Mouse (Mus musculus): ENCODE data around the gene Gnl2. TPM values are rescaled to one million over a fixed set of nuclear protein-coding genes. Genes with fewer than 3 reads are reported as not detected.

The Gnl2 gene
- polyA plus RNA-seq, 1 experiment = 65.7 TPM

GRCm38 (mm10) chr4:125029891-125030614 lies 13.7 kb downstream of the Gnl2 start:
- H3K4me3 ChIP-seq (ENCODE audit: insufficient read depth, low read length) = peak overlapping the region; percentile 98
- TF ChIP-seq CTCF (IDR thresholded peaks at IDR 0.05; ENCODE audit: borderline replicate concordance, insufficient read depth, low read length) = no peak
- TF ChIP-seq POLR2A (IDR thresholded peaks at IDR 0.05; ENCODE audit: low read depth, low read length) = peak; percentile 97
- H3K4me1 ChIP-seq (ENCODE audit: control insufficient read depth, insufficient read depth, low read length) = no peaks in the 10 kb centered on the region
- H3K27ac ChIP-seq (ENCODE audit: insufficient read depth, low read length) = no peak overlapping the region

- no peaks in the 10 kb centered on the region for H3K4me1 ChIP-seq (ENCODE audit: control insufficient read depth, insufficient read depth, low read length)
- TF ChIP-seq CTCF (IDR thresholded peaks at IDR 0.05; ENCODE audit: borderline replicate concordance, insufficient read depth, low read length) (no peak), POLR2A (IDR thresholded peaks at IDR 0.05; ENCODE audit: low read depth, low read length) (no peak)
- H3K4me3 ChIP-seq (ENCODE audit: insufficient read depth, low read length) = no peak overlapping the region
- no peak overlapping the region for H3K27ac ChIP-seq (ENCODE audit: insufficient read depth, low read length)
These were observed 18.0 kb downstream of the Gnl2 start for GRCm38 (mm10) chr4:125034341-125034740.

- TF ChIP-seq POLR2A (IDR thresholded peaks at IDR 0.05; ENCODE audit: low read depth, low read length) (no peak), CTCF (IDR thresholded peaks at IDR 0.05; ENCODE audit: borderline replicate concordance, insufficient read depth, low read length) (no peak)
- Histone ChIP-seq H3K4me1 (ENCODE audit: control insufficient read depth, insufficient read depth, low read length) (no peaks in the 10 kb centered on the region), H3K4me3 (ENCODE audit: insufficient read depth, low read length) (no peak overlapping the region), H3K27ac (ENCODE audit: insufficient read depth, low read length) (no peak overlapping the region)
These were observed 28.1 kb downstream of the Gnl2 start for GRCm38 (mm10) chr4:125044454-125044853.

GRCm38 (mm10) chr4:125055385-125055784 lies 39.0 kb downstream of the Gnl2 start:
- peaks cover 2% of the 10 kb centered on the region for H3K4me1 ChIP-seq (ENCODE audit: control insufficient read depth, insufficient read depth, low read length)
- H3K27ac ChIP-seq (ENCODE audit: insufficient read depth, low read length) = no peak overlapping the region
- TF ChIP-seq CTCF (IDR thresholded peaks at IDR 0.05; ENCODE audit: borderline replicate concordance, insufficient read depth, low read length) (no peak), POLR2A (IDR thresholded peaks at IDR 0.05; ENCODE audit: low read depth, low read length) (no peak)
- no peak overlapping the region for H3K4me3 ChIP-seq (ENCODE audit: insufficient read depth, low read length)

GRCm38 (mm10) chr4:125056476-125056875 lies 40.1 kb downstream of the Gnl2 start:
- TF ChIP-seq POLR2A (IDR thresholded peaks at IDR 0.05; ENCODE audit: low read depth, low read length) = no peak
- peaks cover 2% of the 10 kb centered on the region for H3K4me1 ChIP-seq (ENCODE audit: control insufficient read depth, insufficient read depth, low read length)
- H3K27ac ChIP-seq (ENCODE audit: insufficient read depth, low read length) = no peak overlapping the region
- H3K4me3 ChIP-seq (ENCODE audit: insufficient read depth, low read length) = no peak overlapping the region

- Histone ChIP-seq H3K4me1 (ENCODE audit: control insufficient read depth, insufficient read depth, low read length) (peaks cover 2% of the 10 kb centered on the region), H3K4me3 (ENCODE audit: insufficient read depth, low read length) (no peak overlapping the region), H3K27ac (ENCODE audit: insufficient read depth, low read length) (peak overlapping the region; percentile 44)
- no peak for TF ChIP-seq POLR2A (IDR thresholded peaks at IDR 0.05; ENCODE audit: low read depth, low read length)
- TF ChIP-seq CTCF (IDR thresholded peaks at IDR 0.05; ENCODE audit: borderline replicate concordance, insufficient read depth, low read length) = no peak
These were observed 40.9 kb downstream of the Gnl2 start for GRCm38 (mm10) chr4:125057273-125057672.

- peaks cover 2% of the 10 kb centered on the region for H3K4me1 ChIP-seq (ENCODE audit: control insufficient read depth, insufficient read depth, low read length)
- no peak overlapping the region for H3K27ac ChIP-seq (ENCODE audit: insufficient read depth, low read length)
- TF ChIP-seq POLR2A (IDR thresholded peaks at IDR 0.05; ENCODE audit: low read depth, low read length) = no peak
These were observed 41.6 kb downstream of the Gnl2 start for GRCm38 (mm10) chr4:125058033-125058432.

GRCm38 (mm10) chr4:125059025-125059424 lies 42.6 kb downstream of the Gnl2 start:
- TF ChIP-seq POLR2A (IDR thresholded peaks at IDR 0.05; ENCODE audit: low read depth, low read length) = no peak
- peak; percentile 94; the same call in 1 of the 2 replicates for TF ChIP-seq CTCF (IDR thresholded peaks at IDR 0.05; ENCODE audit: borderline replicate concordance, insufficient read depth, low read length)
- Histone ChIP-seq H3K4me3 (ENCODE audit: insufficient read depth, low read length) (no peak overlapping the region), H3K27ac (ENCODE audit: insufficient read depth, low read length) (no peak overlapping the region), H3K4me1 (ENCODE audit: control insufficient read depth, insufficient read depth, low read length) (peaks cover 2% of the 10 kb centered on the region)

More at GRCm38 (mm10) chr4:125058033-125058432, 41.6 kb downstream of the Gnl2 start:
- H3K4me3 ChIP-seq (ENCODE audit: insufficient read depth, low read length) = no peak overlapping the region

GRCm38 (mm10) chr4:125063829-125064228 lies 47.4 kb downstream of the Gnl2 start:
- no peak overlapping the region for H3K27ac ChIP-seq (ENCODE audit: insufficient read depth, low read length)
- H3K4me3 ChIP-seq (ENCODE audit: insufficient read depth, low read length) = no peak overlapping the region
- 0 out of 2 replicates have a peak, but pooled peaks cover 6% of the 10 kb centered on the region for H3K4me1 ChIP-seq (ENCODE audit: control insufficient read depth, insufficient read depth, low read length)
- no peak for TF ChIP-seq CTCF (IDR thresholded peaks at IDR 0.05; ENCODE audit: borderline replicate concordance, insufficient read depth, low read length)
- no peak for TF ChIP-seq POLR2A (IDR thresholded peaks at IDR 0.05; ENCODE audit: low read depth, low read length)

GRCm38 (mm10) chr4:125065517-125066307 lies 49.3 kb downstream of the Gnl2 start, which contains the start of gene Dnali1:
TSS of gene Dnali1 (minus strand) at chr4:125065703.
- peak within 1 kb of the TSS; percentile 62 for H3K4me3 ChIP-seq (ENCODE audit: insufficient read depth, low read length)
- H3K27ac ChIP-seq (ENCODE audit: insufficient read depth, low read length) = no peak within 1 kb of the TSS
- TF ChIP-seq CTCF (IDR thresholded peaks at IDR 0.05; ENCODE audit: borderline replicate concordance, insufficient read depth, low read length) = no peak
- peak; percentile 47; the same call in 1 of the 2 replicates for TF ChIP-seq POLR2A (IDR thresholded peaks at IDR 0.05; ENCODE audit: low read depth, low read length)
- H3K4me1 ChIP-seq (ENCODE audit: control insufficient read depth, insufficient read depth, low read length) = 0 out of 2 replicates have a peak, but pooled peaks cover 6% of the 10 kb centered on the region

All from embryonic fibroblast, embryonic 13.5 days (primary cell).